Mouse (Mus musculus): ENCODE measurements around the gene Pld2.

DNA sequence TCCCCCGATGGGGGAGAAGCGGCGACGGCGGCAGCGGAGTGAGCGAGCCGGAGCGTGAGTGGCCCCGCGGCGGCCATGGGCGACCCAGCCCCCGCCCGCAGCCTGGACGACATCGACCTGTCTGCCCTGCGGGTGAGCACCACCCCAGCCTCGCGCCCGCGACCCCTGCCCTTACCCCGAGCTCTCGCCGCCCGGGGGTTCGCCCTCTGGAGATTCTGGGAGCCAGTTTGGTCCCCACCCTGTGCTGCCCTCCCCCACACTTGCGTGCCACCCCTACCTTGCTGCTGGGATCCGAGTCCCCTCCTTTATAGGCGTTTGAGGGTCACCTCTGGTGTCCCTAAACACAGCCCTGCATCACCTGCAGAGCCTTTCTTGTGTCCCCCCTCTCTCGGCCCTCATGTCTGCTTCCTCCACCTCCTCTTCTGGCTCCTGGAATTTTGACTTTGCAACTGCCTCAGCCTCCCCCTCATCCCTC, 23.2 kb downstream of the Pld2 start:
- TF ChIP-seq MAX (IDR thresholded peaks at IDR 0.05; ENCODE audit: low read depth) = no peak
- no peak for TF ChIP-seq CEBPB (IDR thresholded peaks at IDR 0.05; ENCODE audit: insufficient read depth, poor library complexity, severe bottlenecking)
- TF ChIP-seq POLR2A (IDR thresholded peaks at IDR 0.05; ENCODE audit: insufficient read length, low read depth) = no peak

Measured in myocyte (in vitro differentiated cells).